9 mouse cellular contexts compared by ENCODE assay signal in genomic region chr10:79612192-79613135, GRCm38 (mm10). TPM values are rescaled to one million over a fixed set of nuclear protein-coding genes. Genes with fewer than 3 reads are reported as not detected.
DNase-seq lines count a peak whose midpoint lies in the region; ATAC-seq and TF ChIP-seq lines count a peak whose summit lies in the region.
"Had no signal": no experiment of that assay in that cellular context is flagged by ENCODE, and none has a peak within 500 bp of the region (broad histone marks: within the 10 kb centered on the region; RNA-seq: fewer than 3 reads in every experiment).

No protein-coding gene starts in this region.

- 10% methylated on average over 48 of the region's 51 CpGs for WGBS in lung, postnatal 0 days
- WGBS in intestine, embryonic 15.5 days = 23% methylated on average over 51 of the region's 51 CpGs
- 8% methylated on average over 51 of the region's 51 CpGs for WGBS in neural tube, embryonic 14.5 days

- peaks cover 8% of the 10 kb centered on the region; the same call in 1 of the 2 replicates for H3K4me1 ChIP-seq in lung, postnatal 0 days (ENCODE audit: insufficient read depth, low read depth, low read length)
- peaks cover 29% of the 10 kb centered on the region for H3K4me1 ChIP-seq in intestine, embryonic 15.5 days (replicated peaks)
- peaks cover 19% of the 10 kb centered on the region; the same call in 1 of the 2 replicates for H3K4me1 ChIP-seq in neural tube, embryonic 14.5 days (ENCODE audit: control insufficient read depth, insufficient read depth, low read length)

- peak; percentile 55 for DNase-seq in adrenal gland, postnatal 14 days
- DNase-seq in adrenal gland, adult 18-20 months (ENCODE audit: low spot score in 2 of 2) = no peak
- peak; percentile 14 for DNase-seq in lung, postnatal 0 days (ENCODE audit: low spot score)
- DNase-seq in lung, postnatal 14 days = no peak
- DNase-seq in adipocyte (ENCODE audit: low spot score) = no peak
- no peak for DNase-seq in urinary bladder, postnatal 4 days (ENCODE audit: low spot score in 2 of 2)

- H3K36me3 ChIP-seq in lung, postnatal 0 days (ENCODE audit: insufficient read depth, low read length) = no peaks in the 10 kb centered on the region
- no peaks in the 10 kb centered on the region for H3K36me3 ChIP-seq in intestine, embryonic 15.5 days
- no peaks in the 10 kb centered on the region for H3K36me3 ChIP-seq in neural tube, embryonic 14.5 days (ENCODE audit: control insufficient read depth, insufficient read depth, low read length)

- H3K27ac ChIP-seq in lung, postnatal 0 days (ENCODE audit: low read length) = no peak overlapping the region
- no peak overlapping the region for H3K27ac ChIP-seq in intestine, embryonic 15.5 days
- no peak overlapping the region for H3K27ac ChIP-seq in neural tube, embryonic 14.5 days (ENCODE audit: low read depth, low read length)

- H3K9ac ChIP-seq in lung, postnatal 0 days (replicated peaks; ENCODE audit: low read depth) = no peak overlapping the region
- H3K9ac ChIP-seq in intestine, embryonic 15.5 days = peak overlapping the region; percentile 23; the same call in 1 of the 2 replicates
- H3K9ac ChIP-seq in neural tube, embryonic 14.5 days (replicated peaks; ENCODE audit: low read depth, low read length) = 0 out of 2 replicates have a peak overlapping the region, but pooled peaks have one; percentile 21

- peaks cover 22% of the 10 kb centered on the region; the same call in 1 of the 2 replicates for H3K27me3 ChIP-seq in lung, postnatal 0 days (replicated peaks; ENCODE audit: insufficient read depth, low read length)
- H3K27me3 ChIP-seq in intestine, embryonic 15.5 days (replicated peaks) = peaks cover 23% of the 10 kb centered on the region
- H3K27me3 ChIP-seq in neural tube, embryonic 14.5 days (ENCODE audit: control insufficient read depth, insufficient read depth, low read length) = peaks cover 16% of the 10 kb centered on the region

- no peaks in the 10 kb centered on the region for H3K9me3 ChIP-seq in lung, postnatal 0 days (ENCODE audit: low read length)
- H3K9me3 ChIP-seq in intestine, embryonic 15.5 days = no peaks in the 10 kb centered on the region
- H3K9me3 ChIP-seq in neural tube, embryonic 14.5 days (ENCODE audit: control insufficient read depth, low read length) = no peaks in the 10 kb centered on the region

- peak; percentile 63 for TF ChIP-seq CTCF in lung, postnatal 0 days (IDR thresholded peaks at IDR 0.05)

- ATAC-seq in lung, postnatal 0 days = no peak
- ATAC-seq in intestine, embryonic 15.5 days = no peak
- ATAC-seq in neural tube, embryonic 14.5 days (ENCODE audit: low read depth) = peak; percentile 36; the same call in 1 of the 2 replicates

- no peak for TF ChIP-seq EP300 in lung, postnatal 0 days (IDR thresholded peaks at IDR 0.05)

- no peak overlapping the region for H3K4me3 ChIP-seq in lung, postnatal 0 days (ENCODE audit: low read depth, low read length)
- H3K4me3 ChIP-seq in intestine, embryonic 15.5 days (replicated peaks) = peak overlapping the region; percentile 9; the same call in 1 of the 2 replicates
- H3K4me3 ChIP-seq in neural tube, embryonic 14.5 days (ENCODE audit: low read depth, low read length) = peak overlapping the region; percentile 57; the same call in 1 of the 2 replicates
- H3K4me3 ChIP-seq: myocyte had no signal

- no peak overlapping the region for H3K4me2 ChIP-seq in lung, postnatal 0 days (replicated peaks; ENCODE audit: low read depth, low read length)
- peak overlapping the region; percentile 98 for H3K4me2 ChIP-seq in intestine, embryonic 15.5 days (replicated peaks)
- peak overlapping the region; percentile 90 for H3K4me2 ChIP-seq in neural tube, embryonic 14.5 days (ENCODE audit: low read depth, low read length)

RNA-seq across cellular contexts. Expression of gene C2cd4c, which starts 1.4 kb away (rescaled TPM):
- total RNA-seq in adrenal gland, postnatal 14 days (2021) = 0.08 and 0.11 TPM in 2 replicates
- total RNA-seq in adrenal gland, adult 18-20 months (2021) = under 1 TPM; 0.07 to 0.13 TPM
- polyA plus RNA-seq in lung, postnatal 0 days (2015; fragmentation: Nextera tagmentation; extraction: Ambion mirVana) = not detected in 2 replicates
- polyA plus RNA-seq in intestine, embryonic 15.5 days (2015; fragmentation: Nextera tagmentation; extraction: Ambion mirVana) = 0.05 and 0.06 TPM in 2 replicates
- 0.66 and 1.3 TPM in 2 replicates for polyA plus RNA-seq in neural tube, embryonic 14.5 days (2014; fragmentation: Nextera tagmentation; extraction: Ambion mirVana)

RNA-seq across cellular contexts. Expression of gene Shc2, which starts 25.3 kb away (rescaled TPM):
- 4.0 and 4.8 TPM in 2 replicates for total RNA-seq in adrenal gland, postnatal 14 days (2021)
- total RNA-seq in adrenal gland, adult 18-20 months (2021) = 1 to 10 TPM; 3.3 to 5.9 TPM
- polyA plus RNA-seq in lung, postnatal 0 days (2015; fragmentation: Nextera tagmentation; extraction: Ambion mirVana) = 1.1 and 1.3 TPM in 2 replicates
- polyA plus RNA-seq in intestine, embryonic 15.5 days (2015; fragmentation: Nextera tagmentation; extraction: Ambion mirVana) = 7.6 and 8.2 TPM in 2 replicates
- 16.7 and 22.8 TPM in 2 replicates for polyA plus RNA-seq in neural tube, embryonic 14.5 days (2014; fragmentation: Nextera tagmentation; extraction: Ambion mirVana)

RNA-seq across cellular contexts. Expression of gene Theg, which starts 25.3 kb away (rescaled TPM):
- not detected in 2 replicates for total RNA-seq in adrenal gland, postnatal 14 days (2021)
- total RNA-seq in adrenal gland, adult 18-20 months (2021) = not detected
- not detected in 2 replicates for polyA plus RNA-seq in lung, postnatal 0 days (2015; fragmentation: Nextera tagmentation; extraction: Ambion mirVana)
- polyA plus RNA-seq in intestine, embryonic 15.5 days (2015; fragmentation: Nextera tagmentation; extraction: Ambion mirVana) = not detected in 2 replicates
- polyA plus RNA-seq in neural tube, embryonic 14.5 days (2014; fragmentation: Nextera tagmentation; extraction: Ambion mirVana) = not detected in 2 replicates
- polyA plus RNA-seq: myocyte had no signal

RNA-seq across cellular contexts. Expression of gene Odf3l2, which starts 33.1 kb away (rescaled TPM):
- not detected in 2 replicates for total RNA-seq in adrenal gland, postnatal 14 days (2021)
- not detected for total RNA-seq in adrenal gland, adult 18-20 months (2021)
- not detected in 2 replicates for polyA plus RNA-seq in lung, postnatal 0 days (2015; fragmentation: Nextera tagmentation; extraction: Ambion mirVana)
- not detected in 2 replicates for polyA plus RNA-seq in intestine, embryonic 15.5 days (2015; fragmentation: Nextera tagmentation; extraction: Ambion mirVana)
- polyA plus RNA-seq in neural tube, embryonic 14.5 days (2014; fragmentation: Nextera tagmentation; extraction: Ambion mirVana) = not detected in 2 replicates
- polyA plus RNA-seq: myocyte had no signal

RNA-seq across cellular contexts. Expression of gene Madcam1, which starts 51.9 kb away (rescaled TPM):
- 6.8 TPM in 1 of 2 replicates, not detected in the other for total RNA-seq in adrenal gland, postnatal 14 days (2021)
- total RNA-seq in adrenal gland, adult 18-20 months (2021) = not detected
- not detected in 2 replicates for polyA plus RNA-seq in lung, postnatal 0 days (2015; fragmentation: Nextera tagmentation; extraction: Ambion mirVana)
- polyA plus RNA-seq in intestine, embryonic 15.5 days (2015; fragmentation: Nextera tagmentation; extraction: Ambion mirVana) = 23.6 and 28.6 TPM in 2 replicates
- polyA plus RNA-seq in neural tube, embryonic 14.5 days (2014; fragmentation: Nextera tagmentation; extraction: Ambion mirVana) = 0.82 and 1.2 TPM in 2 replicates
- polyA plus RNA-seq: myocyte had no signal

Comparison
In these comparisons a context has a peak if more than half of its experiments do, and no peak if none do; other contexts are left out.
1. DNase-seq: peak in adrenal gland, postnatal 14 days (single experiment) and lung, postnatal 0 days (single experiment); none in adrenal gland, adult 18-20 months (0 of 2), lung, postnatal 14 days (single experiment), adipocyte (single experiment) and urinary bladder, postnatal 4 days (0 of 2).